ENCODE assay signal across 20 mouse cellular contexts in the genomic region with DNA sequence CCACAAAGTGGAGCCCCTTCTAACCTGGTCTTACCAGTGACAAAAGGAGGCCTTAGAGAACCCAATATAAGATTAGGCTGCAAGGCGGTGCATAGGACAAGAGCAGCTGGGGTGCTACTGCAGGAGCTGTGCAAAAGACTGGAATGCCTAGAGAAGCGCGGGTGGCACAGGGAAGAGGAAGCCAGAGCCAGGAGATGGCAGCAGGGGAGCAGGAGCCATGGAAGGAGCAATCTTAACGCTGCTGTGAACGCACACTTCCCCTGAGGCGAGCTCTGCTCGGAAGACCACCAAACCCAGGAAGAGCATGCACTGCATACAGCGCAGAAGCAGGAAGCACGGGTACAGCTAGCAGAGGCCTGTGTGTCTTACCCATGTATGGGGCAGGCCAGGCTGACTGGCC.
DNase-seq lines count a peak whose midpoint lies in the region; ATAC-seq and TF ChIP-seq lines count a peak whose summit lies in the region.
"Had no signal": no experiment of that assay in that cellular context is flagged by ENCODE, and none has a peak within 500 bp of the region (broad histone marks: within the 10 kb centered on the region; RNA-seq: fewer than 3 reads in every experiment).

No protein-coding gene starts in this region.

- no peak overlapping the region for H3K4me2 ChIP-seq in heart, postnatal 0 days (ENCODE audit: low read depth, low read length)
- no peak overlapping the region for H3K4me2 ChIP-seq in stomach, embryonic 16.5 days (ENCODE audit: low read depth, low read length)
- H3K4me2 ChIP-seq: embryonic facial prominence, embryonic 12.5 days; limb, embryonic 12.5 days; liver, embryonic 15.5 days; midbrain, embryonic 11.5 days had no signal

- no peak overlapping the region for H3K9ac ChIP-seq in heart, postnatal 0 days (replicated peaks; ENCODE audit: low read depth, low read length)
- H3K9ac ChIP-seq in stomach, embryonic 16.5 days (ENCODE audit: low read length), result no peak overlapping the region
- H3K9ac ChIP-seq: embryonic facial prominence, embryonic 12.5 days; limb, embryonic 12.5 days; liver, embryonic 15.5 days had no signal

- intact Hi-C loops in heart, postnatal 14 days (cut with DNase I), result no loop called here

- H3K36me3 ChIP-seq in heart, postnatal 0 days (replicated peaks; ENCODE audit: control insufficient read depth, insufficient read depth, low read length), result peaks cover 34% of the 10 kb centered on the region
- H3K36me3 ChIP-seq in stomach, embryonic 16.5 days (ENCODE audit: control insufficient read depth, insufficient read depth, low read length), result no peaks in the 10 kb centered on the region
- H3K36me3 ChIP-seq: liver, embryonic 15.5 days had no signal

- no peak overlapping the region for H3K27ac ChIP-seq in cerebellum, adult 2 months (ENCODE audit: insufficient read depth, low read length)
- no peak overlapping the region for H3K27ac ChIP-seq in heart, postnatal 0 days (ENCODE audit: low read depth)
- H3K27ac ChIP-seq in stomach, embryonic 16.5 days (ENCODE audit: low read length), result peak overlapping the region; percentile 43; the same call in 1 of the 2 replicates
- H3K27ac ChIP-seq: embryonic facial prominence, embryonic 12.5 days; hindbrain, embryonic 10.5 days; limb, embryonic 12.5 days; liver, embryonic 15.5 days; macrophage had no signal

- no peaks in the 10 kb centered on the region for H3K9me3 ChIP-seq in heart, postnatal 0 days (replicated peaks; ENCODE audit: control insufficient read depth, low read length)
- H3K9me3 ChIP-seq in stomach, embryonic 16.5 days (replicated peaks; ENCODE audit: control insufficient read depth, low read length), result no peaks in the 10 kb centered on the region
- H3K9me3 ChIP-seq: embryonic facial prominence, embryonic 12.5 days; hindbrain, embryonic 10.5 days; limb, embryonic 12.5 days; liver, embryonic 15.5 days had no signal

- H3K4me3 ChIP-seq in cerebellum, adult 2 months (replicated peaks; ENCODE audit: insufficient read depth, low read depth, low read length), result no peak overlapping the region
- no peak overlapping the region for H3K4me3 ChIP-seq in heart, postnatal 0 days (ENCODE audit: low read depth, low read length)
- H3K4me3 ChIP-seq in lung, adult 2 months (replicated peaks; ENCODE audit: extremely low read depth, low read depth, low read length), result no peak overlapping the region
- no peak overlapping the region for H3K4me3 ChIP-seq in stomach, embryonic 16.5 days (replicated peaks; ENCODE audit: low read length)
- H3K4me3 ChIP-seq: embryonic facial prominence, embryonic 12.5 days; erythroblast, embryonic 14.5 days; hindbrain, embryonic 10.5 days; limb, embryonic 12.5 days; liver, embryonic 15.5 days had no signal

- DNase-seq in cerebellum, adult 2 months, result no peak
- no peak for DNase-seq in cerebellum, adult 8-10 months
- DNase-seq in heart, postnatal 0 days (ENCODE audit: low spot score), result no peak
- no peak for DNase-seq in heart, postnatal 14 days
- no peak for DNase-seq in lung, adult 2 months
- DNase-seq in lung, postnatal 10 days, result no peak
- no peak for DNase-seq in ovary, postnatal 14 days (ENCODE audit: low spot score)
- DNase-seq: adrenal gland, postnatal 14 days; cerebellum, adult 11-12 months; right cerebral cortex, adult 18-20 months; thymus, postnatal 36 days had no signal

- no peak for TF ChIP-seq POLR2A in cerebellum, adult 2 months (IDR thresholded peaks at IDR 0.05; ENCODE audit: borderline replicate concordance, insufficient read depth, low read length)
- no peak for TF ChIP-seq POLR2A in lung, adult 2 months (IDR thresholded peaks at IDR 0.05; ENCODE audit: borderline replicate concordance, extremely low read depth, low read depth, low read length)

- no peaks in the 10 kb centered on the region for H3K27me3 ChIP-seq in cerebellum, adult 2 months (ENCODE audit: control insufficient read depth, insufficient read depth, low read length)
- no peaks in the 10 kb centered on the region for H3K27me3 ChIP-seq in heart, postnatal 0 days (ENCODE audit: control insufficient read depth, insufficient read depth, low read length)
- no peaks in the 10 kb centered on the region for H3K27me3 ChIP-seq in stomach, embryonic 16.5 days (ENCODE audit: control insufficient read depth, insufficient read depth, low read length)
- H3K27me3 ChIP-seq: embryonic facial prominence, embryonic 12.5 days; limb, embryonic 12.5 days; liver, embryonic 15.5 days had no signal

- peaks cover 38% of the 10 kb centered on the region for H3K4me1 ChIP-seq in cerebellum, adult 2 months (ENCODE audit: control insufficient read depth, insufficient read depth, low read length)
- peaks cover 14% of the 10 kb centered on the region for H3K4me1 ChIP-seq in heart, postnatal 0 days (ENCODE audit: control insufficient read depth, insufficient read depth)
- H3K4me1 ChIP-seq in lung, adult 2 months (ENCODE audit: control insufficient read depth, insufficient read depth, low read length), result no peaks in the 10 kb centered on the region
- H3K4me1 ChIP-seq in stomach, embryonic 16.5 days (ENCODE audit: control insufficient read depth, insufficient read depth, low read length), result no peaks in the 10 kb centered on the region
- H3K4me1 ChIP-seq: liver, embryonic 15.5 days had no signal

- TF ChIP-seq CTCF in cerebellum, adult 2 months (IDR thresholded peaks at IDR 0.05; ENCODE audit: borderline replicate concordance, insufficient read depth, low read depth, low read length), result peak; percentile 9; the same call in 1 of the 2 replicates
- peak; percentile 8; the same call in 1 of the 2 replicates for TF ChIP-seq CTCF in heart, postnatal 0 days (IDR thresholded peaks at IDR 0.05; ENCODE audit: low read depth)
- 0 out of 2 replicates have a peak, but pooled peaks have one; percentile 13 for TF ChIP-seq CTCF in lung, adult 2 months (IDR thresholded peaks at IDR 0.05; ENCODE audit: insufficient read depth, low read length)

- ATAC-seq in heart, postnatal 0 days (ENCODE audit: insufficient read depth, low read depth), result no peak
- no peak for ATAC-seq in stomach, embryonic 16.5 days (ENCODE audit: insufficient read depth, low FRiP score)
- ATAC-seq: forebrain, embryonic 14.5 days had no signal

- WGBS in cerebellum, adult 2 months, result 28% methylated on average over 9 of the region's 9 CpGs
- 72% methylated on average over 9 of the region's 9 CpGs for WGBS in heart, postnatal 0 days
- 66% methylated on average over 9 of the region's 9 CpGs for WGBS in lung, adult 2 months
- WGBS in stomach, embryonic 16.5 days, result 78% methylated on average over 9 of the region's 9 CpGs

- no peak for TF ChIP-seq EP300 in heart, postnatal 0 days (IDR thresholded peaks at IDR 0.05; ENCODE audit: low read depth)
